Mouse (Mus musculus) fat pad, adult 2 months (tissue): ENCODE measurements around the gene Slc46a3.

ENCODE experiments used
- DNase-seq: peaks from one replicate; pipeline ENCODE4 v3.0.0-alpha.2; 2011; ENCODE audit warnings: low read depth, low spot score; ENCODE audit errors: extremely low read depth

Slc46a3 gene

DNA sequence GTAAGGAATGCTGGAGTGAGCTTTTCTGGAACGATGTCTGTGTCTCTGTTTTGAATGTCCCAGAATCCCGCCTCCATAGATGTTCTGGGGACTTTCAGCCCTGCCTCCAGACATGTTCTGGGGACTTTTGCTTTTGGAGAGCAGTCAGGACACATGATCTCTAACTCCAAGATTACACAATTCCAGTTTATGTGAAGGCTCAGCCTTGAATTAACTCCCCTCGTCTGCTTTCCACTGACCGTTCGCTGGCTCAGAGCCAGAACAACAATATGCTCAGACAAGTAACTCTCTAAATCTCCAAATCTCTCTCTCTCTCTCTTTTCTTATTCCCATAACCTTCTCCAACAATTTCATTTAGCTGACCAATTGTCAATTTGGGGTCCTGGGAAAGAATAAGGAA, 47.3 kb downstream of the Slc46a3 start:
- no peak for DNase-seq

DNA sequence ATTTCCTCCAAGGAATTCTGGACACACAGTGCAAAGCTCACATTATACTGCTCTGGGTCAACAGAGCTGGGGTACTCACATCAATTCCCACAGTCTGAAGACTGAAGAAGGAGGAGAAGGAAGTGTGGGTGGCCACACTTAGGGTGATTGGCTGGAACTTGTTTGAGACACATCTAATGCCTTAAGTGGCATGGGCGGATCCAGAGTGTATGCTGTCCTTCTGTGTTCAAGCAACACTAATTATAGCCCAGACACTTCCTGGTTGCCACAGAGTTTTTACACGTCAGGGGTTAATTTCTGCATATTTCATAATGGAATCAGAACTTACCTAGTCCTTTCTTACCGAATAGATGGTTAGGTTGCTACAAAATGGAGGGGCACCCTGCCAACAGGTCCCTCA, 49.3 kb downstream of the Slc46a3 start:
- DNase-seq, result no peak

- DNase-seq, result no peak
Observed at GRCm38 (mm10) chr5:147843340-147843739, 51.3 kb downstream of the Slc46a3 start.

DNA sequence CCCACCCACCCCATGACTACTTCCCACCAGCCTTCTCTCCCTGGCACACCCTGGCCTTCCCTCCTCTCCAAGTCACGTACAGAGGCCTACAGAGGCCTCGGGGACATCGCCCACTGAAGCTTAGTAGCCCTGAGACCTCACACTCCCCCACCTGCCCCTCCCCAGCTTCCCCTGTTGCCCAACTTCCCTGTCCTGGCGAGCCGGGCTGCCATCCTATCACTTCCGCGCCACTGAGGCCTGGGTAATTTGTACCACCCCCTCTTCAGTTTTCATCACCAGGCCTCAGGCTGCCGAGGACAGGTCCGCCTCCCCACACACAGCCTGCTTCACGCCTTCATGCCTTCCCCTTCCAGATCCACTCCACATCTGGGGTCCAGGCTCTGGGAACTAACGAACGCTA, 55.2 kb downstream of the Slc46a3 start:
- no peak for DNase-seq

- DNase-seq, result no peak
Observed at GRCm38 (mm10) chr5:147834841-147835500, 59.6 kb downstream of the Slc46a3 start.

DNA sequence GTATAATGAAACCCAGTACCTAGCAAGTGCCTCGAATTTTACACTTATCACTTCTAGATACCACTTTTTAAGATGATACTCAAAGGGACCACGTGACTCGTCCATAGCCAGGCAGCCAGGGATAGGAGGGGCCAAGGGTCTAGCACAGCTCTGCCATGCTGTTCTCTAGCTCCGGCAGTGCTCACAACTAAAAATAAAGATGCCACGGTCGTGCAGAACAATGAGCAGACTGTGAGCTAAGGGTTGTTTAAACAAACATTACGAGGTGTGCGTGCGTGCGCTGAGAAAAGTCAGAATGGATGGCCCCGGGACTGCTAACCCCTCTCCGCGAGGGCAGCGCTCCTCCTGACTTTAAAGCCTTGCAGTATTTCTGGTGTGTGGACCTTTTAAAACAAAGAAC, 61.8 kb downstream of the Slc46a3 start:
- DNase-seq, result no peak

DNA sequence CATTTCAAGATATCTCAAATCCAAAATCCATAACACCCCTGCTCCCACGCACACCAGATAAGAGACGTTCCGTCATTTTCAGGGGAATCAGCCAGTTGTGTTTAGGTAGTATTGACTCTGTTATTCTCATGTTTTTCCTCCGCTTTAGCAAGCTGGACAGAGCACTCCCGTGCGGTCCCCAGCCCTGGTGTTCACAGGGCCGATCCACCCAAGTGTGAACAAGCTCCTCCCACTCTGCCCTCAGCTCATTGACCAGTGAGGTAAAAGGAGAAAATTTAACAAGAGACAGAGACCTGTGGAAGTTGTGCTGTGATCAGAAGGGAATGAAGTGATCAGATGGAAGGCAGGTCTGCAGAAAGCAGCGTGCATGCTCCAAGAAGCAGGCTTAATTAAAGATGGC, 65.8 kb downstream of the Slc46a3 start:
- DNase-seq, result no peak
